Mouse (Mus musculus): Measurements from ENCODE around the gene Gsap. TPM values are rescaled to one million over a fixed set of nuclear protein-coding genes. Genes with fewer than 3 reads are reported as not detected.
A peak's percentile ranks its signal among the peaks of the same experiment; 100 is the strongest.
"Not testable (repeated sequence)": the region's sequence is repeated elsewhere in the genome, so short reads cannot be mapped to it uniquely, and the experiment has no call there.

The Gsap gene
- polyA plus RNA-seq, 1 experiment from 2014 or later = 4.7 TPM

- 88% methylated on average over 3 of the region's 3 CpGs for WGBS
- H3K4me1 ChIP-seq (replicated peaks) = no peaks in the 10 kb centered on the region
Measured at GRCm38 (mm10) chr5:21300058-21300457, 114.0 kb downstream of the Gsap start.

DNA sequence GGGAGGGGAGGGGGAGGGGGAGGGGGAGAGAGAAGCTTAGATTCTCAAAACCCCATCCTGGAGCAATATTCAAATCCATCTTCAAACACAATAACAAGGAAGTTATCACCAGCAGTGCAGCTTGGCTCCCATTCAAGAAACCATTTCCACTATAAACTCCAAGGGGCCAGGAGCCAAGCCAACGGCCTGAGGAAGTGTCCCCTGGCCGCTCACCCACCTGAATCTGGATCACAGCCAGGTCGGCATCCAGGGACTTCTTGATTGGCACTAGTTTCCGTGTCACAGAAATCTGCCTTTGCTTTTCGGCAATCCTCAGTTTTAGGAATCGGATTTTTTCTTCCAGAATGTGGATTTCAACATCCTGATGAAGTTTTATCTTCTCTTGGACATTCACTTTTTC, 115.0 kb downstream of the Gsap start:
- Histone ChIP-seq H3K4me3 (no peak overlapping the region), H3K36me3 (no peaks in the 10 kb centered on the region), H3K9ac (no peak overlapping the region), H3K27me3 (no peaks in the 10 kb centered on the region), H3K9me3 (no peaks in the 10 kb centered on the region), H3K27ac (replicated peaks) (no peak overlapping the region), H3K4me1 (replicated peaks) (no peaks in the 10 kb centered on the region), H3K4me2 (no peak overlapping the region)
- ATAC-seq (ENCODE audit: low read depth) = no peak
- WGBS = 80% methylated on average over 6 of the region's 6 CpGs

More at GRCm38 (mm10) chr5:21300058-21300457, 114.0 kb downstream of the Gsap start:
- no peak overlapping the region for H3K27ac ChIP-seq (replicated peaks)
- no peak overlapping the region for H3K4me3 ChIP-seq
- H3K9me3 ChIP-seq = no peaks in the 10 kb centered on the region
- ATAC-seq (ENCODE audit: low read depth) = no peak
- no peak overlapping the region for H3K9ac ChIP-seq
- no peaks in the 10 kb centered on the region for H3K27me3 ChIP-seq
- H3K36me3 ChIP-seq = no peaks in the 10 kb centered on the region
- H3K4me2 ChIP-seq = no peak overlapping the region

- no peak overlapping the region for H3K9ac ChIP-seq
- H3K36me3 ChIP-seq = no peaks in the 10 kb centered on the region
- no peak overlapping the region for H3K4me3 ChIP-seq
- whole genome bisulfite sequencing = 72% methylated on average over 5 of the region's 5 CpGs
- no peaks in the 10 kb centered on the region for H3K4me1 ChIP-seq (replicated peaks)
- no peak for ATAC-seq (ENCODE audit: low read depth)
- H3K4me2 ChIP-seq = no peak overlapping the region
- H3K27ac ChIP-seq (replicated peaks) = no peak overlapping the region
- no peaks in the 10 kb centered on the region for H3K27me3 ChIP-seq
- no peaks in the 10 kb centered on the region for H3K9me3 ChIP-seq
Measured at GRCm38 (mm10) chr5:21307165-21307564, 121.1 kb downstream of the Gsap start.

GRCm38 (mm10) chr5:21314696-21315095, 128.6 kb downstream of the Gsap start:
- Histone ChIP-seq H3K9ac (no peak overlapping the region), H3K36me3 (no peaks in the 10 kb centered on the region), H3K4me1 (replicated peaks) (no peaks in the 10 kb centered on the region), H3K27me3 (no peaks in the 10 kb centered on the region), H3K4me2 (no peak overlapping the region), H3K9me3 (no peaks in the 10 kb centered on the region), H3K27ac (replicated peaks) (no peak overlapping the region), H3K4me3 (no peak overlapping the region)
- WGBS = 86% methylated on average over 3 of the region's 3 CpGs
- ATAC-seq (ENCODE audit: low read depth) = no peak

GRCm38 (mm10) chr5:21320138-21320537, 134.1 kb downstream of the Gsap start:
- Histone ChIP-seq H3K4me1 (replicated peaks) (no peaks in the 10 kb centered on the region), H3K4me2 (no peak overlapping the region), H3K9me3 (no peaks in the 10 kb centered on the region), H3K4me3 (no peak overlapping the region), H3K9ac (no peak overlapping the region), H3K36me3 (no peaks in the 10 kb centered on the region), H3K27me3 (no peaks in the 10 kb centered on the region), H3K27ac (replicated peaks) (no peak overlapping the region)
- 73% methylated on average over 2 of the region's 2 CpGs for WGBS
- ATAC-seq (ENCODE audit: low read depth) = no peak

DNA sequence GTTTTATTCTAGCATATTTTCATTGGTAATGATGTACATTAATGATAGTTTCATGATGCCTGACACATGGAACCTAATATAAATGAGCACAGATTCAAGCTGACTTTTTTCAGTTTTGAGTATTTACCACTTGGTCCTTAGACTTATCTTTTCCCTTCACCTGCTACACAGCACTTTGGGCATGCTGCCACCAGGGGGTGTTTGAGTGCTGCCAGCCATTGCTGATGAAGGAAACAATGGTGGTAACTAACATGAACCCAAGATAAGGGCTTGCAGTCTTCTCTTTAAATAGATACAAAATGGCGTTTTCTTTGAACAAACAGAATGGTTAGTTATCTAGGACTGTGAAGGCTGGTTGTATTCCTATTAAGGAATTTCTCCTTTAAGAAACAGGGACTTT, 140.4 kb downstream of the Gsap start:
- Histone ChIP-seq H3K9ac (no peak overlapping the region), H3K27me3 (no peaks in the 10 kb centered on the region), H3K4me1 (replicated peaks) (peaks cover 12% of the 10 kb centered on the region), H3K9me3 (no peaks in the 10 kb centered on the region), H3K27ac (replicated peaks) (no peak overlapping the region), H3K4me2 (no peak overlapping the region), H3K4me3 (no peak overlapping the region), H3K36me3 (no peaks in the 10 kb centered on the region)
- no peak for ATAC-seq (ENCODE audit: low read depth)
- 47% methylated on average over 1 of the region's 1 CpGs for WGBS

GRCm38 (mm10) chr5:21328560-21328959, 142.5 kb downstream of the Gsap start:
- 91% methylated on average over 1 of the region's 1 CpGs for WGBS
- Histone ChIP-seq H3K36me3 (no peaks in the 10 kb centered on the region), H3K4me2 (no peak overlapping the region), H3K4me3 (no peak overlapping the region), H3K27me3 (no peaks in the 10 kb centered on the region), H3K27ac (replicated peaks) (no peak overlapping the region), H3K4me1 (replicated peaks) (peaks cover 12% of the 10 kb centered on the region), H3K9me3 (no peaks in the 10 kb centered on the region), H3K9ac (no peak overlapping the region)
- ATAC-seq (ENCODE audit: low read depth) = no peak

DNA sequence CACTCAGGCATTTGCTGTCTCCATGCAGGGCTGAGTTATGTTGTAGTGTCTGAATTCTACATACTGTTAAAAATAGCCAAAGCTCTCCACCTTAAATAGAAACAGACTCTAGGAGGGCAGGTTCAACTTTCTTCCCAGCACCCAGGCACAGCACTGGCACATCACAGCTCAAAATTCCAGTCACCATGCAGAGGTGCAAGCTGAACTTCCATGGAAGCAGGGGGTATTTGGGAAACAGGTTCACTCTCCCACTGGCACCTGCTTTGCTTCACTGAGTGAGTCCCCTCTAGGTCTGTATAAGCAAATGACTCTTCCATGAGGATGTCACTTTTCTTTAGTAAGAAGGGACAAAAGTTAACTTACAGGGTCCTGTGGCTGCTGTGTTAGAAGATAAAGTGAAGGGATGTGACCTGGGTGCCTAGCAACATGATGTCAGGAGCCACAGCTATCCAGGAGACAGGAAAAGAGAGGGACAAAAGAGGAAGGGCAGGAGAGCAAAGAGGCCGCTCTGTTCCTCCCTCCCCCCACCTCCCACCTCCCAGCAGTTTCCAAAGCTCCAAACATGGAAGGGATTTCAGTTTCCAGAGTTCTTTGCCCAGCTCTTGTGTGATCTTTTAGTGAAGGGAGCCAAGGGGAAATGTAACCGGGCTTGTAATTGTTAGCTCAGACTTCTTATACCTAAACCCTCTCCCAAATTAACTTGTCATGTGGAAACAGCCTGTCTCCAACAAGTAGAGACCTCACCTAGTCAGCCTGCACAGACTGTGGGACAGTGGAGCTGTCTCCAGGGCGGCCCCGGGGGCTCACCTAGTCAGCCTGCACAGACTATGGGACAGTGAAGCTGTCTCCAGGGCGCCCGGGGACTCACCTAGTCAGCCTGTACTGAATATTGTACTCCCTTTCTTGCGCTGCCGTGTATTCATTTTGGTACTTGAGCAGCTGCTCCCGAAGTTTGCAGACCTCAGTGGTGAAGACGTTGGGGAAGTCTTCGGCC, 143.9 kb downstream of the Gsap start:
- Histone ChIP-seq H3K36me3 (no peaks in the 10 kb centered on the region), H3K27ac (replicated peaks) (peak overlapping the region; percentile 38; the same call in 1 of the 2 replicates), H3K4me1 (replicated peaks) (peaks cover 12% of the 10 kb centered on the region), H3K9ac (no peak overlapping the region), H3K27me3 (no peaks in the 10 kb centered on the region), H3K4me3 (no peak overlapping the region), H3K4me2 (no peak overlapping the region), H3K9me3 (no peaks in the 10 kb centered on the region)
- ATAC-seq (ENCODE audit: low read depth) = peak; percentile 63
- 51% methylated on average over 11 of the region's 11 CpGs for WGBS

DNA sequence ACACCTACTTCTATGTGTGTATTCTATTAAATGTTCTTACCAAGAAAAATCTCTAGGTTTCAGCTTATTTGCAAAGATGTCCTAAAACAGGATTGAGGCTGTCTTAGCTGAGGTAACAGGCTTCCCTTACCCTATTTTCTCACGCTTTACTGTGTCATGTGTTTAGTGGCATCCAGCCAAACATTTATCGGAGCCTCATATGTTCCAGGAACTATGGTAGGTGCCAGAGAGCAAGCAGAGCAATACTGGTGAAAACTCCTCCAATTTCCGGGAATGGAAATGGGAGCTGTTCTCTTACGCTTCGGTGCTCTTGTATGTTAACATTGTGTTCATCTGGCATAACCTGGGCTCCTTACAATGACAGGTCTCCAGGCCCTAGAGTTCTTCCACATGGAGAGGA, 145.6 kb downstream of the Gsap start:
- Histone ChIP-seq H3K4me1 (replicated peaks) (peaks cover 12% of the 10 kb centered on the region), H3K27me3 (no peaks in the 10 kb centered on the region), H3K4me3 (no peak overlapping the region), H3K27ac (replicated peaks) (no peak overlapping the region), H3K9ac (no peak overlapping the region), H3K36me3 (no peaks in the 10 kb centered on the region), H3K9me3 (no peaks in the 10 kb centered on the region), H3K4me2 (no peak overlapping the region)
- WGBS = 85% methylated on average over 5 of the region's 5 CpGs
- ATAC-seq (ENCODE audit: low read depth) = no peak

DNA sequence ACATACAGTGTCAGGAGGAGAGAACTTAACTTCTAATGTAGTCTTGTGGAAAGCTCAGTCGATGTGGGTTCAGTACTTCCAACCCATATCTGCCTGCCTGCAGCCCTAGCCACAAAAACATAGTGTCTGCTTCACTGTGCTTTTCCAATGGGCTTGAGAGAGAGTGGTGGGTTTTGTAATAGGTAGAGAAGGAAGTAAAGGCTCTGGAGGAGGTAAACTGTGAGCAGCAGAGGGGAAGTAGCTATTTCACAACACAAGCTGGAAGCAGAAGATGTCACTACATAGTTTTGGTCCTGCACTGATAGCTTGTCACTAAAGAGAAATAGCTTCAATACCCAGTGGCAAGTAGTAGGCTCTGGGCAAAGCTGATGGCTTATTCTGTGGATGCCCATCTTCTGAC, 146.1 kb downstream of the Gsap start:
- Histone ChIP-seq H3K4me2 (no peak overlapping the region), H3K4me1 (replicated peaks) (peaks cover 12% of the 10 kb centered on the region), H3K9me3 (no peaks in the 10 kb centered on the region), H3K27me3 (no peaks in the 10 kb centered on the region), H3K27ac (replicated peaks) (no peak overlapping the region), H3K9ac (no peak overlapping the region), H3K4me3 (no peak overlapping the region), H3K36me3 (no peaks in the 10 kb centered on the region)
- no peak for ATAC-seq (ENCODE audit: low read depth)
- WGBS = 88% methylated on average over 1 of the region's 1 CpGs

DNA sequence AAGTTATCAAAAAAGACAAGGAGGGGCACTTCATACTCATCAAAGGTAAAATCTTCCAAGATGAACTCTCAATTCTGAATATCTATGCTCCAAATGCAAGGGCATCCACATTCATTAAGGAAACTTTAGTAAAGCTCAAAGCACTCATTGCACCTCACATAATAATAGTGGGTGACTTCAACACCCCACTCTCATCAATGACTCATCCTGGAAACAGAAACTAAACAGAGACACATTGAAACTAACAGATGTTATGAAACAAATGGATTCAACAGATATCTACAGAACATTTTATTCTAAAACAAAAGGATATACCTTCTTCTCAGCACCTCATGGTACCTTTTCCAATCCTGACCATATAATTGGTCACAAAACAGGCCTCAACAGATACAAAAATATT, 156.2 kb downstream of the Gsap start:
- H3K4me2 ChIP-seq; H3K27me3 ChIP-seq; H3K9ac ChIP-seq; H3K4me3 ChIP-seq; H3K4me1 ChIP-seq (replicated peaks); H3K27ac ChIP-seq (replicated peaks); H3K9me3 ChIP-seq; ATAC-seq (ENCODE audit: low read depth); H3K36me3 ChIP-seq: not testable (repeated sequence)

GRCm38 (mm10) chr5:21348366-21348765, 162.3 kb downstream of the Gsap start:
- no peaks in the 10 kb centered on the region for H3K9me3 ChIP-seq
- H3K4me2 ChIP-seq = no peak overlapping the region
- ATAC-seq (ENCODE audit: low read depth) = no peak
- H3K27ac ChIP-seq (replicated peaks) = no peak overlapping the region
- no peaks in the 10 kb centered on the region for H3K27me3 ChIP-seq
- H3K4me3 ChIP-seq = no peak overlapping the region
- H3K4me1 ChIP-seq (replicated peaks) = no peaks in the 10 kb centered on the region
- H3K9ac ChIP-seq = no peak overlapping the region
- 90% methylated on average over 7 of the region's 7 CpGs for WGBS
- no peaks in the 10 kb centered on the region for H3K36me3 ChIP-seq

DNA sequence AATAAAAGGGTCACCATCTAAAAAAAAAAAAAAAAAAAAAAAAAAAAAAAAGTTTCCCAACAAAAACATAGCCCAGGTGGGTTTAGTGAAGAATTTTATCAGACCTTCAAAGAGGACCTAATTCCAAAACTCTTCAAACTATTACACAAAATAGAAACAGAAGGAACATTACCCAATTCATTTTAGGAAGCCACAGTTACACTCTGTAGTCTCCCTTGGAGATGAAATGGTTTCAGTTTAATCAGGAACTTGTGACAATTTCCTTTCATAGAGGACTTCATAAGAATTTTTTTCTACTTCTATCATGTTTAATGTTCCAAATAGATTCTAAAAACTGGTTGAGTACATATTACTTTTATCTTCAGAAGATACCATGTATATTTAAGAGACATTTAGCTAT, 165.6 kb downstream of the Gsap start:
- ATAC-seq (ENCODE audit: low read depth) = no peak
- Histone ChIP-seq H3K9ac (no peak overlapping the region), H3K36me3 (no peaks in the 10 kb centered on the region), H3K27me3 (no peaks in the 10 kb centered on the region), H3K4me2 (no peak overlapping the region), H3K27ac (replicated peaks) (no peak overlapping the region), H3K4me1 (replicated peaks) (peaks cover 13% of the 10 kb centered on the region), H3K9me3 (no peaks in the 10 kb centered on the region), H3K4me3 (no peak overlapping the region)

All from neural tube, embryonic 13.5 days (tissue).